In genomic region chr3:104788561-104789311, GRCm38 (mm10) we compare ENCODE assay signal across 8 mouse cellular contexts. TPM values are rescaled to one million over a fixed set of nuclear protein-coding genes. Genes with fewer than 3 reads are reported as not detected.
A peak's percentile ranks its signal among the peaks of the same experiment; 100 is the strongest.
DNase-seq lines count a peak whose midpoint lies in the region; ATAC-seq and TF ChIP-seq lines count a peak whose summit lies in the region.

No protein-coding gene starts in this region.

- ATAC-seq in erythroblast, adult 5-6 weeks (replicated peaks; ENCODE audit: low FRiP score, poor library complexity, severe bottlenecking) = no peak
- peak; percentile 22 for ATAC-seq in inflammation-experienced regulatory T-cells, adult 6 months
- peak; percentile 79 for ATAC-seq in limb, embryonic 12.5 days (ENCODE audit: insufficient number of reproducible peaks, insufficient read depth, low FRiP score, low TSS enrichment, low read depth)
- peak; percentile 92 for ATAC-seq in midbrain, embryonic 11.5 days (ENCODE audit: low FRiP score)

- WGBS in limb, embryonic 12.5 days = under 1% methylated on average over 49 of the region's 52 CpGs
- WGBS in midbrain, embryonic 11.5 days = 1% methylated on average over 48 of the region's 52 CpGs
- 2% methylated on average over 49 of the region's 52 CpGs for WGBS in small intestine, adult 2 months

- no peak for TF ChIP-seq POLR2A in cortical plate, adult 2 months (IDR thresholded peaks at IDR 0.05; ENCODE audit: extremely low read depth, insufficient read depth, low read length)
- peak; percentile 73 for TF ChIP-seq POLR2A in small intestine, adult 2 months (IDR thresholded peaks at IDR 0.05; ENCODE audit: low read depth, low read length)

- DNase-seq in gastrocnemius, postnatal 36 days = peak; percentile 83
- peak; percentile 98 for DNase-seq in midbrain, embryonic 11.5 days (ENCODE audit: low spot score, missing footprints)

- H3K27ac ChIP-seq in cortical plate, adult 2 months (ENCODE audit: insufficient read depth, low read length) = peak overlapping the region; percentile 66; the same call in 1 of the 2 replicates
- H3K27ac ChIP-seq in limb, embryonic 12.5 days = peak overlapping the region; percentile 93
- no peak overlapping the region for H3K27ac ChIP-seq in midbrain, embryonic 11.5 days (ENCODE audit: low read depth, low read length)
- peak overlapping the region; percentile 92 for H3K27ac ChIP-seq in small intestine, adult 2 months (ENCODE audit: insufficient read depth, low read depth, low read length)

- H3K4me2 ChIP-seq in limb, embryonic 12.5 days = peak overlapping the region; percentile 92
- H3K4me2 ChIP-seq in midbrain, embryonic 11.5 days = peak overlapping the region; percentile 86

- H3K27me3 ChIP-seq in erythroblast, embryonic 14.5 days (ENCODE audit: control insufficient read depth) = peaks cover 71% of the 10 kb centered on the region
- peaks cover 23% of the 10 kb centered on the region for H3K27me3 ChIP-seq in limb, embryonic 12.5 days
- H3K27me3 ChIP-seq in midbrain, embryonic 11.5 days (ENCODE audit: control insufficient read depth, insufficient read depth, low read length) = peaks cover 15% of the 10 kb centered on the region
- no peaks in the 10 kb centered on the region for H3K27me3 ChIP-seq in small intestine, adult 2 months (ENCODE audit: control insufficient read depth, insufficient read depth, low read length)

- TF ChIP-seq CTCF in cortical plate, adult 2 months (IDR thresholded peaks at IDR 0.05; ENCODE audit: extremely low read depth, insufficient read depth, low read length) = peak; percentile 45
- peak; percentile 74 for TF ChIP-seq CTCF in small intestine, adult 2 months (IDR thresholded peaks at IDR 0.05; ENCODE audit: extremely low read depth, insufficient read length, insufficient replicate concordance, low read depth, low read length)

- H3K9me3 ChIP-seq in erythroblast, embryonic 14.5 days (ENCODE audit: control insufficient read depth, low read length) = no peaks in the 10 kb centered on the region
- no peaks in the 10 kb centered on the region for H3K9me3 ChIP-seq in limb, embryonic 12.5 days
- no peaks in the 10 kb centered on the region for H3K9me3 ChIP-seq in midbrain, embryonic 11.5 days (ENCODE audit: control insufficient read depth, low read length)

- peaks cover 10% of the 10 kb centered on the region for H3K4me1 ChIP-seq in erythroblast, embryonic 14.5 days (ENCODE audit: control insufficient read depth)
- peaks cover 14% of the 10 kb centered on the region for H3K4me1 ChIP-seq in cortical plate, adult 2 months (ENCODE audit: control insufficient read depth, insufficient read depth, low read length)
- peaks cover 44% of the 10 kb centered on the region for H3K4me1 ChIP-seq in limb, embryonic 12.5 days (replicated peaks)
- peaks cover 16% of the 10 kb centered on the region for H3K4me1 ChIP-seq in midbrain, embryonic 11.5 days (ENCODE audit: control insufficient read depth, insufficient read depth, low read length)
- H3K4me1 ChIP-seq in small intestine, adult 2 months (ENCODE audit: control insufficient read depth, insufficient read depth, insufficient read length, low read length) = peaks cover 43% of the 10 kb centered on the region

- peak overlapping the region; percentile 72 for H3K9ac ChIP-seq in limb, embryonic 12.5 days (replicated peaks)
- peak overlapping the region; percentile 57 for H3K9ac ChIP-seq in midbrain, embryonic 11.5 days (ENCODE audit: low read length)

- peaks cover 3% of the 10 kb centered on the region; the same call in 1 of the 2 replicates for H3K36me3 ChIP-seq in erythroblast, embryonic 14.5 days (ENCODE audit: control insufficient read depth)
- H3K36me3 ChIP-seq in limb, embryonic 12.5 days = peaks cover 23% of the 10 kb centered on the region
- no peaks in the 10 kb centered on the region for H3K36me3 ChIP-seq in midbrain, embryonic 11.5 days (ENCODE audit: control insufficient read depth, insufficient read depth, low read length)
- H3K36me3 ChIP-seq in small intestine, adult 2 months (ENCODE audit: control insufficient read depth, insufficient read depth, low read length) = peaks cover 17% of the 10 kb centered on the region

- H3K4me3 ChIP-seq in erythroblast, embryonic 14.5 days (replicated peaks) = peak overlapping the region; percentile 49
- peak overlapping the region; percentile 42 for H3K4me3 ChIP-seq in cortical plate, adult 2 months (ENCODE audit: insufficient read depth, low read length)
- peak overlapping the region; percentile 66 for H3K4me3 ChIP-seq in limb, embryonic 12.5 days (replicated peaks)
- H3K4me3 ChIP-seq in midbrain, embryonic 11.5 days (ENCODE audit: low read depth, low read length) = peak overlapping the region; percentile 49
- peak overlapping the region; percentile 95 for H3K4me3 ChIP-seq in small intestine, adult 2 months (ENCODE audit: low read depth, low read length)

- intact Hi-C loops in gastrocnemius, postnatal 36 days (cut with DNase I) = loop anchor here (10.0 kb wide), 1 partner anchor 266 kb away; the partner anchor contains the start of gene Cttnbp2nl

RNA-seq across cellular contexts. Expression of gene Rhoc, which starts 0.6 kb away (rescaled TPM):
- polyA plus RNA-seq in erythroblast, embryonic 14.5 days (2012) = 0.24 and 0.47 TPM in 2 replicates
- total RNA-seq in erythroblast, adult 5-6 weeks (2015; ENCODE audit: low replicate concordance) = not detected in 2 replicates
- total RNA-seq in erythroblast, adult 5-6 weeks (2017; ENCODE audit: low replicate concordance) = 1.3 and 2.4 TPM in 2 replicates
- polyA plus RNA-seq in cortical plate, adult 2 months (2012; rRNA removed) = 26.5 and 32.5 TPM in 2 replicates
- 10 to 100 TPM; 31.8 to 39.4 TPM for total RNA-seq in gastrocnemius, postnatal 36 days (2021)
- 10 to 100 TPM in 1 of 3 experiments, 1 to 10 TPM in 2; 1.2 to 14.7 (median 2.5) TPM for polyA plus RNA-seq in inflammation-experienced regulatory T-cells, adult 6 months (2017; shearing (Covaris generic))
- 152 and 154 TPM in 2 replicates for polyA plus RNA-seq in limb, embryonic 12.5 days (2016; fragmentation: Nextera tagmentation; extraction: Ambion mirVana)
- 78.2 and 82.0 TPM in 2 replicates for polyA plus RNA-seq in midbrain, embryonic 11.5 days (2014; fragmentation: Nextera tagmentation; extraction: Ambion mirVana)
- polyA plus RNA-seq in small intestine, adult 2 months (2012; rRNA removed) = 143 and 197 TPM in 2 replicates

RNA-seq across cellular contexts. Expression of gene Fam19a3, which starts 7.1 kb away (rescaled TPM):
- not detected in 2 replicates for polyA plus RNA-seq in erythroblast, embryonic 14.5 days (2012)
- not detected in 2 replicates for total RNA-seq in erythroblast, adult 5-6 weeks (2015; ENCODE audit: low replicate concordance)
- total RNA-seq in erythroblast, adult 5-6 weeks (2017; ENCODE audit: low replicate concordance) = not detected in 2 replicates
- polyA plus RNA-seq in cortical plate, adult 2 months (2012; rRNA removed) = 0.08 TPM in 2 replicates
- total RNA-seq in gastrocnemius, postnatal 36 days (2021) = 1 to 10 TPM; 3.9 to 4.4 TPM
- 1 to 10 TPM in 1 of 3 experiments, under 1 TPM in 2; 0.40 to 1.5 (median 0.50) TPM for polyA plus RNA-seq in inflammation-experienced regulatory T-cells, adult 6 months (2017; shearing (Covaris generic))
- polyA plus RNA-seq in limb, embryonic 12.5 days (2016; fragmentation: Nextera tagmentation; extraction: Ambion mirVana) = 0.24 and 0.85 TPM in 2 replicates
- not detected in 2 replicates for polyA plus RNA-seq in midbrain, embryonic 11.5 days (2014; fragmentation: Nextera tagmentation; extraction: Ambion mirVana)
- 0.08 and 0.30 TPM in 2 replicates for polyA plus RNA-seq in small intestine, adult 2 months (2012; rRNA removed)

RNA-seq across cellular contexts. Expression of gene Ppm1j, which starts 7.9 kb away (rescaled TPM):
- not detected in 2 replicates for polyA plus RNA-seq in erythroblast, embryonic 14.5 days (2012)
- not detected in 2 replicates for total RNA-seq in erythroblast, adult 5-6 weeks (2015; ENCODE audit: low replicate concordance)
- total RNA-seq in erythroblast, adult 5-6 weeks (2017; ENCODE audit: low replicate concordance) = not detected in 2 replicates
- 0.93 and 1.1 TPM in 2 replicates for polyA plus RNA-seq in cortical plate, adult 2 months (2012; rRNA removed)
- 10 to 100 TPM; 30.5 to 40.0 TPM for total RNA-seq in gastrocnemius, postnatal 36 days (2021)
- polyA plus RNA-seq in inflammation-experienced regulatory T-cells, adult 6 months (2017; shearing (Covaris generic)) = 10 to 100 TPM; 19.0 to 23.8 (median 22.1) TPM
- polyA plus RNA-seq in limb, embryonic 12.5 days (2016; fragmentation: Nextera tagmentation; extraction: Ambion mirVana) = 2.6 and 3.4 TPM in 2 replicates
- polyA plus RNA-seq in midbrain, embryonic 11.5 days (2014; fragmentation: Nextera tagmentation; extraction: Ambion mirVana) = 0.44 and 0.97 TPM in 2 replicates
- polyA plus RNA-seq in small intestine, adult 2 months (2012; rRNA removed) = 35.1 and 45.3 TPM in 2 replicates

RNA-seq across cellular contexts. Expression of gene Mov10, which starts 29.6 kb away (rescaled TPM):
- 0.85 and 1.0 TPM in 2 replicates for polyA plus RNA-seq in erythroblast, embryonic 14.5 days (2012)
- total RNA-seq in erythroblast, adult 5-6 weeks (2015; ENCODE audit: low replicate concordance) = 1.7 and 5.4 TPM in 2 replicates
- 2.4 TPM in 1 of 2 replicates, not detected in the other for total RNA-seq in erythroblast, adult 5-6 weeks (2017; ENCODE audit: low replicate concordance)
- polyA plus RNA-seq in cortical plate, adult 2 months (2012; rRNA removed) = 11.8 and 13.4 TPM in 2 replicates
- 1 to 10 TPM; 1.3 to 1.7 TPM for total RNA-seq in gastrocnemius, postnatal 36 days (2021)
- 10 to 100 TPM; 24.0 to 29.1 (median 26.9) TPM for polyA plus RNA-seq in inflammation-experienced regulatory T-cells, adult 6 months (2017; shearing (Covaris generic))
- polyA plus RNA-seq in limb, embryonic 12.5 days (2016; fragmentation: Nextera tagmentation; extraction: Ambion mirVana) = 73.8 and 77.2 TPM in 2 replicates
- 9.5 and 9.9 TPM in 2 replicates for polyA plus RNA-seq in midbrain, embryonic 11.5 days (2014; fragmentation: Nextera tagmentation; extraction: Ambion mirVana)
- 34.9 and 46.1 TPM in 2 replicates for polyA plus RNA-seq in small intestine, adult 2 months (2012; rRNA removed)

Comparison
In these comparisons a context has a peak if more than half of its experiments do, and no peak if none do; other contexts are left out.
1. H3K4me3 ChIP-seq: peak in every context shown above with its lines; median percentile 95 in small intestine, adult 2 months; 66 in limb, embryonic 12.5 days; 49 in erythroblast, embryonic 14.5 days; 49 in midbrain, embryonic 11.5 days; 42 in cortical plate, adult 2 months.